Mouse (Mus musculus): ENCODE data around the gene Ppp1r1b. TPM values are rescaled to one million over a fixed set of nuclear protein-coding genes. Genes with fewer than 3 reads are reported as not detected.

Gene Ppp1r1b
- polyA plus RNA-seq (2012; rRNA removed), result 6.9 and 18.2 TPM in 2 replicates

GRCm38 (mm10) chr11:98348083-98348961 is at the start of gene Ppp1r1b:
Ppp1r1b (plus strand) TSS chr11:98348404.
- no peak for TF ChIP-seq POLR2A (IDR thresholded peaks at IDR 0.05; ENCODE audit: borderline replicate concordance, extremely low read depth, insufficient read depth, insufficient read length, poor library complexity, severe bottlenecking)
- TF ChIP-seq CTCF (IDR thresholded peaks at IDR 0.05; ENCODE audit: borderline replicate concordance, extremely low read depth, insufficient read depth, insufficient read length), result no peak

GRCm38 (mm10) chr11:98298484-98299205 is 49.6 kb upstream of the Ppp1r1b start:
- TF ChIP-seq POLR2A (IDR thresholded peaks at IDR 0.05; ENCODE audit: borderline replicate concordance, extremely low read depth, insufficient read depth, insufficient read length, poor library complexity, severe bottlenecking) (no peak), CTCF (IDR thresholded peaks at IDR 0.05; ENCODE audit: borderline replicate concordance, extremely low read depth, insufficient read depth, insufficient read length) (no peak)
- DNase-seq (ENCODE audit: low read depth), result peak; percentile 75

More at GRCm38 (mm10) chr11:98348083-98348961, at the start of gene Ppp1r1b:
- DNase-seq (ENCODE audit: low read depth), result peak; percentile 67

- peak; percentile 69 for DNase-seq (ENCODE audit: low read depth)
These were observed 34.3 kb upstream of the Ppp1r1b start for GRCm38 (mm10) chr11:98313790-98314323.

GRCm38 (mm10) chr11:98317479-98317878 is 30.7 kb upstream of the Ppp1r1b start:
- no peak for DNase-seq (ENCODE audit: low read depth)
- TF ChIP-seq POLR2A (IDR thresholded peaks at IDR 0.05; ENCODE audit: borderline replicate concordance, extremely low read depth, insufficient read depth, insufficient read length, poor library complexity, severe bottlenecking) (no peak), CTCF (IDR thresholded peaks at IDR 0.05; ENCODE audit: borderline replicate concordance, extremely low read depth, insufficient read depth, insufficient read length) (no peak)

More at GRCm38 (mm10) chr11:98313790-98314323, 34.3 kb upstream of the Ppp1r1b start:
- TF ChIP-seq POLR2A (IDR thresholded peaks at IDR 0.05; ENCODE audit: borderline replicate concordance, extremely low read depth, insufficient read depth, insufficient read length, poor library complexity, severe bottlenecking), result no peak
- TF ChIP-seq CTCF (IDR thresholded peaks at IDR 0.05; ENCODE audit: borderline replicate concordance, extremely low read depth, insufficient read depth, insufficient read length), result no peak

- peak; percentile 73 for DNase-seq (ENCODE audit: low read depth)
- TF ChIP-seq CTCF (IDR thresholded peaks at IDR 0.05; ENCODE audit: borderline replicate concordance, extremely low read depth, insufficient read depth, insufficient read length) (no peak), POLR2A (IDR thresholded peaks at IDR 0.05; ENCODE audit: borderline replicate concordance, extremely low read depth, insufficient read depth, insufficient read length, poor library complexity, severe bottlenecking) (no peak)
These were observed 29.6 kb upstream of the Ppp1r1b start for GRCm38 (mm10) chr11:98318421-98319116.

GRCm38 (mm10) chr11:98319120-98319519 is 29.1 kb upstream of the Ppp1r1b start:
- peak; percentile 90 for DNase-seq (ENCODE audit: low read depth)
- TF ChIP-seq POLR2A (IDR thresholded peaks at IDR 0.05; ENCODE audit: borderline replicate concordance, extremely low read depth, insufficient read depth, insufficient read length, poor library complexity, severe bottlenecking) (no peak), CTCF (IDR thresholded peaks at IDR 0.05; ENCODE audit: borderline replicate concordance, extremely low read depth, insufficient read depth, insufficient read length) (no peak)

GRCm38 (mm10) chr11:98319544-98319943 is 28.7 kb upstream of the Ppp1r1b start:
- DNase-seq (ENCODE audit: low read depth), result no peak
- no peak for TF ChIP-seq POLR2A (IDR thresholded peaks at IDR 0.05; ENCODE audit: borderline replicate concordance, extremely low read depth, insufficient read depth, insufficient read length, poor library complexity, severe bottlenecking)
- TF ChIP-seq CTCF (IDR thresholded peaks at IDR 0.05; ENCODE audit: borderline replicate concordance, extremely low read depth, insufficient read depth, insufficient read length), result no peak

- no peak for DNase-seq (ENCODE audit: low read depth)
- TF ChIP-seq CTCF (IDR thresholded peaks at IDR 0.05; ENCODE audit: borderline replicate concordance, extremely low read depth, insufficient read depth, insufficient read length), result no peak
- no peak for TF ChIP-seq POLR2A (IDR thresholded peaks at IDR 0.05; ENCODE audit: borderline replicate concordance, extremely low read depth, insufficient read depth, insufficient read length, poor library complexity, severe bottlenecking)
These were observed 28.3 kb upstream of the Ppp1r1b start for GRCm38 (mm10) chr11:98319944-98320343.

GRCm38 (mm10) chr11:98320381-98320780 is 27.8 kb upstream of the Ppp1r1b start:
- TF ChIP-seq CTCF (IDR thresholded peaks at IDR 0.05; ENCODE audit: borderline replicate concordance, extremely low read depth, insufficient read depth, insufficient read length) (no peak), POLR2A (IDR thresholded peaks at IDR 0.05; ENCODE audit: borderline replicate concordance, extremely low read depth, insufficient read depth, insufficient read length, poor library complexity, severe bottlenecking) (no peak)

GRCm38 (mm10) chr11:98320806-98321676 is 27.2 kb upstream of the Ppp1r1b start:
- TF ChIP-seq POLR2A (IDR thresholded peaks at IDR 0.05; ENCODE audit: borderline replicate concordance, extremely low read depth, insufficient read depth, insufficient read length, poor library complexity, severe bottlenecking), result no peak
- TF ChIP-seq CTCF (IDR thresholded peaks at IDR 0.05; ENCODE audit: borderline replicate concordance, extremely low read depth, insufficient read depth, insufficient read length), result no peak
- peak; percentile 87 for DNase-seq (ENCODE audit: low read depth)

More at GRCm38 (mm10) chr11:98320381-98320780, 27.8 kb upstream of the Ppp1r1b start:
- DNase-seq (ENCODE audit: low read depth), result peak; percentile 85

Measured in brain, embryonic 14.5 days (tissue).